Mouse (Mus musculus) T-helper 1 cell (primary cell): ENCODE results near the gene Gopc.
"Not testable (repeated sequence)": the region's sequence is repeated elsewhere in the genome, so short reads cannot be mapped to it uniquely, and the experiment has no call there.

Experiments
- in situ Hi-C: fragments of 300-600 bp; cut with MboI, MseI; formaldehyde crosslinking; loops from one replicate; pipeline ENCODE4 v1.15.1; 2025; ENCODE audit warnings: high pct_unique_total_duplicates

The Gopc gene

DNA sequence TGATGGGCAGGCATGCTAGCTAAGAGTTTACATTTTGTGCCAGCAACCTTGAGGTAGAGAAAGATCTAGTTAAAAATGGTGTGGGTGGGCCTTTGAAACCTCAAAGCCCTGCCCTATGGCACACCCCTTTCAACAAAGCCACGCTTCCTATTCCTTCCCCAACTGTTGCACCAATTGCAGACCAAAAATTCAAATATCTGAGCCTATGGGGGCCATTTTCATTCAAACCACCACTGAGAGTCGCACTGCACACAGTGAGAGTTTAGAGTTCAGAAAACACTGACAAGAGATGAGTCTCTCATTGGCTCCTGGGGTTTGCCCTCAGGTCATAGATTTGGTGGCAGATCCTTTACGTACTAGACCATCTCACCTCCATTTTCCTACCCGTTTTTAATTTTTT is 80.2 kb downstream of the Gopc start:
- in situ Hi-C loops = no loop called here

DNA sequence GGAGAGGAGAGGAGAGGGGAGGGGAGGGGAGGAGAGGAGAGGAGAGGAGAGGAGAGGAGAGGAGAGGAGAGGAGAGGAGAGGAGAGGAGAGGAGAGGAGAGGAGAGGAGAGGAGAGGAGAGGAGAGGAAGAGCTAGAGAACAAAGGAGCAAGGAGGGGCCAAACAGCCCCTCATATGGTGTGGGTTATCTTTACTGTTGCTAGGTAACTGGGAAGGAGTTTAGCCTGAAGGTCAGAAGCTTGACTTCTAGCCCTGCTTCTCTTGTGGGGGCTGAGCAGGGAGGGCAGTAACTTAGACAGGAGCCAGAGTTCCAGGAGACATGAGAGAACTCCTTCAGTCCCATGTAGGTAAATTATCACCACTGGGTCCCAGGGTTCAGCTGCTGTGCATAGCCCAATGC is 83.4 kb downstream of the Gopc start:
- in situ Hi-C loops = not testable (repeated sequence)

DNA sequence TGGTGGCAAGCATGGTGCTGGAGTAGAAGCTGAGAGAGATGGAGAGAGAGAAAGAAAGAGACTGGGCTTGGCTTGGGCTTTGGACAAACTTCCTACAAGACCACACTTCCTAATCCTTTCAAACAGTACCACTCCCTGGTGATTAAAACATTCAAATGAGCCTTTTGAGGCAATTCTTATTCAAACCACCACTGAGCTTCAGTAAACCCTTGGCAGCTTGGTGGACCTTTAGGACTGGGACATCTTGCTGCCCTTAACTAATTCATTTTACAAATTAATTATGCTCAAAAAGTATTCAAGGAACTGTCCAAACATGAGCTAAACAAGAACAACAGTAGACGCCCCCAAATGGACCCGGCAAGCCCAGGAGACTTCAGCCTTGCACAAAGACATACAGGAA is 86.0 kb downstream of the Gopc start:
- in situ Hi-C loops = no loop called here

DNA sequence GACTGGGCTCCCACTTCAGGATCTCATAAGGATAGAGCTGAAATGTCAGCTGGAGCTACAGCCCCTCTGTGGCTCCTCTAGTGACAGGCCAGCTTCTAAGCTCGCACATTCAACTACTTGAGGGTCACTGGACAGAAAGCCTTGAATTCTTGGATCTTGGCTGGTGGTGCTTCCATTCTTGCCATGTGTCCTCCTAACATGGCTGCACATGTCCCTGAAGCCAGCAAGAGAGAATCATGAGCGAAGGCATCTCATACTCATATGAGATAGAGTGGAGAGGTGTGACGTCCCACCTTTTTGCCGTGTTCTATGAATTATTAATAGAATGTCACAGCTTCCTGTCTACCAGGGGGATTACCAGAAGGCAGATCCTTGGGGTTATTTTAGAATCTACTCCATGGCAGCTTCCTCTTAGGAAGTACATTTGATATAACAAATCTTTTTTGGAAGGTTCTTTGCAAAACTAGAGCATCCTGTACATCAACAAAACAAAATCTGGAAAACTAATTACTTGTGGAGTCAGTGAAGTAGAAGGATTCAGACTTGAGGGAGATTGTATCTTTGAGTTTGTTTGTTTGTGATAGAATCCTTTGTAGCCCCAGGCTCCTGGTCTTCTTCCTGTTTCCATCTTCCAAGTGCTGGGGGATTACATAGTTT is 87.9 kb downstream of the Gopc start:
- in situ Hi-C loops = no loop called here

DNA sequence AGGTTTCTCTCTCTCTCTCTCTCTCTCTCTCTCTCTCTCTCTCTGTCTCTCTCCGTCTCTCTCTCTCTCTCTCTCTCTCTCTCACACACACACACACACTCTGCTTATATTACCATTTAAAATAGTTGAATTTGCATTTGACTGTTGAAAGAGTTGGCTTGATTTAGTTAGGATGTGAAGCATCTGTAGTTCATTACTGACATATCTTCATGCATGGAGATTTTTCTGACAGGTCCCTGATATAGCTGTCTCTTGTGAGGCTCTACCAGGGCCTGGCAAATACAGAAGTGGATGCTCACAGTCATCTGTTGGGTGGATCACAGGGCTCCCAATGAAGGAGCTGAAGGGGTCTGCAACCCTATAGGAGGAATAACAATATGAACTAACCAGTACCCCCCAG is 89.5 kb downstream of the Gopc start:
- in situ Hi-C loops = not testable (repeated sequence)

DNA sequence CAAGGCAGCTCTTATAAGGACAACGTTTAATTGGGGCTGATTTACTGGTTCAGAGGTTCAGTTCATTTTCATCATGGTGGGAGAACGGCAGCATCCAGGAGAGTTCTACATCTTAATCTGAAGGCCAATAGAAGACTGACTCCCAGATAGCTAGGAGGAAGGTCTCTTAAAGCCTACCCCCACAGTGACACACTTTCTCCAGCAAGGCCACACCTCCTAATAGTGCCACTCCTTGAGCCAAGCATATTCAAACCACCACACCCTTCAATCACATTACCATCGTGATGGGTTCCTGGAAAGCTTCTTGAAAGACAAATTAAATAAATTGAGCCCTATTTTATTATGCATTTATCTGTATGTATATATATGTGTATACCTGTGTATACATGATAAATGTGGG is 92.7 kb downstream of the Gopc start:
- in situ Hi-C loops = no loop called here

DNA sequence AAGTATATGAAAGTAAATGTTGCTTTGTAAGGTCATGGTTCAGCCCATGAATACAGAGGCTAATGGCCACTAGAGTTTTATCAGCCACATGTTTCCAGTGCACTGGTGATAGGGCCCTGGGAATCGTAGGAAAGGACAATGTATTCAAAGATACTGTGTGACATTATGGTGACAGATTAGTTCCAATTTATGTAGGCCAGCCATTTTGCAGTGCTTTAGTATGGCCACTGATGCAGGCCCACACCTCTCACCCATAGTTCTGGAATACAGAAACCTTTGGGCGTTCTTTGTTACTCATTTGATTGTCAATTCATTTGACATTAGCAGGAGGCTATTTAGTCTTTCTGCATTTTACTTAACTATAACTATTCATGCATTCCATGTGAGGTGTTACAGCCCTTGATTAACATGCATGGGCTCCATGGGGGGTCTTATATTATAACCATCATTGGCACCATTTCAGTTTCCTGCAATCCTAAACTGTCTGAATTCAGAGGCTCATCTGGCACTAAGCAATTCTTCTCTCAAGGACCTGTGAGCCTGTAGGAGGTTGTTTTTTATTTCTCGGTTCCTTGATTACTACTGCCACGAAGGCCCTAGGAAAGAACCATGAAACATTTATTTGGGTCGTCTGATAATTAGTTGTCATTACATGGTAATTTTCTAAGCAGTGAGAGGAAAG is 93.9 kb downstream of the Gopc start:
- in situ Hi-C loops = no loop called here
